Mouse (Mus musculus): ENCODE data around the gene Rnf144a.

Rnf144a gene

DNA sequence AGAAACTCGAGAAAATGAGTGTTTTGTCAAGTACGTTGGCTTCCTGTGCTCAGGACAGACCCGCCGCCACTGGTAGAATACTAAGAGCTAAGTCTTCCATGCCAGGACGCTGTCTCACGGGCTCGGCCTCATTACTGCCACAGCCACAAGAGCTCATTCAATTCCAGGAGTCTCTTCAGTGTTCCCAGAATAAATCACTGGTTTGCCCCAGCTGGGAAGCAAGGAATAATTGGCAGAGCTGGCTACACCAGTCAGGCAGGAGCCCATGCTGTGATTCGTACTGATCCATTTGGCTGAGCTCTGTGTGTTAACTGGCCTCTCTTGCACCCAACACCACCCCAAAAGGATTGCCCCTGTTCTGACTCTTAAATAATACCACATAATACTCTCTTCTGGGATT, 45.0 kb downstream of the Rnf144a start:
- no peak for DNase-seq (ENCODE audit: low spot score)

DNA sequence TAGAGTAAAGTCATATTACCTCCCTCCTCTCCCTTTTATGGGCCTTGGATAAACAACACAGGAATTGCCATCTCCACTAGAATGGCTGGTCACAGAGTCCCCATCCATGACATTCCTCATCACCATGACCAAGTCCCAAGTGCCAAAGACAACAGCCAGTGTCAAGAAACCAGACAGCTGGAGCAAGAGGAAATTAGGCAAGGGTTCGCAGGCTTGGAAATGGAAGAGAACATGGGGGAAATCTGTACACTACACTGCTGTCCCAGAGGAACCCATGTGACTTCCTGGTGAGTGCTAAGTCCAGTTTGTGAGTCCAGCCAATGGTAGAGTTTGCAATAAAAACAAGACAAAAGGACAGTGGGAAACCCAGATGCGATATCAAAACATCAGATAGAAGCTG, 47.7 kb downstream of the Rnf144a start:
- no peak for DNase-seq (ENCODE audit: low spot score)

DNA sequence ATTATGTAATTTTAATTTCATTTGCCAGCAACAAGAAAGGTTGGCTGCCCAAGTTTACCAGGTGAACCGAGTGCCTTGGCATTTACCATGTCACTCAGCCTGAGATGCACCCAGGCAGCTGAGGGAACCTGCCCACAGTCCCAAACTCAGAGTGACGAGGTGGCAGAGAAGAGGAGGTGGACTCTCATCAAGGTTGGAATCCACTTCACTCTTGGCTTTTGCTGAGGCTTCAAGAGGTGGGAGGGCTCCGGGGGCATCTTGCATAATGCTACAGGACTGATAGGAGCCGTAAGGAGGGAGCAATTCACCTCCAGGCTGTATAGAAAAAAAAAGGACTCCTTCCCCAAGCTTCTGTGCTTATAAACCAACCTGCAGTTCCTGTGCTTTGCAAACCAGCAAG, 48.7 kb downstream of the Rnf144a start:
- DNase-seq (ENCODE audit: low spot score): no peak

DNA sequence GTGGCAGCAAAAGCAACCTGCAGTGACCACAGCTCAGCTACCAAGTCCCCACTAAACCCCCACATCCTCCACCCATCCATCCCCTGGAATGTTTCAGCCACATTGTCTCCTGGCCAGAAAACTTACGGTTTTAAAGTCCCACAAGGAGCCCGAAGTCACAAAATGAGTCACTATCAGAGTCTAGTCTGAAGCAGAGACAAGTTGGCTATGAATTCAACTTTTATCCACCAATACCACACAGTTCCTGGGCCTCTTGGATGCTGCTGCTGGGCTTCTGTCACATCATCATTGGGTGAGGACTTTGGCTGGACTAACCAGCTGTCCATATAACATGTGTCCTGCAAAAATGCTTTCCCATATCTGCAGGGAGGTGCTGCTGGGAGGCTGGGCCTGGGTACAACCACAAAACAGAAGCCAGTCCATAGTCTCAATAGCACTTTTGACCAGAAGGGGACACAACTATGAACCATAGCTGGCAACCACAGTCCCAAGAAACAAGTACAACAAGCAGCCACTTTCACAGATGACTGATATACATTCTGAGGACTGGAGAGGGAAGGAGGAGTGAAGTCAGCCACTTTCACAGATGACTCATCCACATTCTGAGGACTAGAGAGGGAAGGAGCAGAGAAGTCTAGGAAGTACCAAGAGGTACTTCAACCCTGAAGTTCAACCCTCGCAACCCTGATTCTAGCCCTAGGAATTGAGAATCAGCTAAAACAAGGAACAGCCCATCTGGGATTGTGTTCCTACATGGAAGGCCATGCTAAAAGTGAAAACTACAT, 49.3 kb downstream of the Rnf144a start:
- no peak for DNase-seq (ENCODE audit: low spot score)

DNA sequence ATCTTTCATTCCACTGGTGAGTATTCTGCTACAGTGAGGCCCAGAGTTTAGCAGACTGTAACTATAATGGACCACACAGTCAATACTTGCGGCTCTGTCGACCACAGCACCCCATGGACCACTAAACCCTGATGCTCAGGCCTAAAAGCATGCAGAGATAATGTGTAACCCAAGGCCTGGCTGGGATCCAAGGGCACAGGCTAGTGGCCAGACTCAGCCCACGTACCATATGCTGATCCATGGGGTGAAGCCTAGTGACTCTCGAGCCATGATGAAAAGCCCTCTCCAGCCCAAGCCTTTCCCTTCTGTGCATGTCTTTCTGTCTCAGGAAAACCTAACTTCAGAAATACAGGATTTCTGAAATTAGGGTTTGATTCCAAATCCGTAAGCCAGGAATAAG, 50.2 kb downstream of the Rnf144a start:
- DNase-seq (ENCODE audit: low spot score): no peak

DNA sequence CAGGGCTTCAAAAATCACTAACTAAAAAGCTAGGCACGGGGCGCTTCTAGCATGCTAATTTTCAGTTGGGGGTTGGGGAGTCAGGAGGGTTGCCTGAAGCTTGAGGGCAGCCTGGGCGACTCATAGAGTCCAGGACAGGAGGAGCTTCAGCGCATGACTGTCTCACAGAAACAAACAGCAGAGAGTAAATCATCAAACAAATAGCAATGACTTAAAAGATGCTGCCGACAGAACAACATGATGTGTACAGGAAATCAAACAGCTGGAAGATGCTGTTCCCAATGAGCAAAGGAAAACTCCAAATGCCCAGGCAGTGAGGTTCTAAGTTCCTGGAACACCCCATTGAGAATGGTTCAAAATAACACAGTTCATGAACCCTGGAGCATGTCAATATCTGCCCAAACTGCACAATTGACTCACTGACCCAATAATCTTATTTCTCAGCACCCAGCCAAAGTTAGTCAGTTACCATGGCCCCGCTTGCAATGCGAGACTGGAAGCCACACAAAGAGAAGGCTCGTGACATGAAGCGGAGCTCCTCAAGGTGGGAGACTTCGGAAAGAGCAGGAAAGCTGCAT, 54.0 kb downstream of the Rnf144a start:
- DNase-seq (ENCODE audit: low spot score): no peak

DNA sequence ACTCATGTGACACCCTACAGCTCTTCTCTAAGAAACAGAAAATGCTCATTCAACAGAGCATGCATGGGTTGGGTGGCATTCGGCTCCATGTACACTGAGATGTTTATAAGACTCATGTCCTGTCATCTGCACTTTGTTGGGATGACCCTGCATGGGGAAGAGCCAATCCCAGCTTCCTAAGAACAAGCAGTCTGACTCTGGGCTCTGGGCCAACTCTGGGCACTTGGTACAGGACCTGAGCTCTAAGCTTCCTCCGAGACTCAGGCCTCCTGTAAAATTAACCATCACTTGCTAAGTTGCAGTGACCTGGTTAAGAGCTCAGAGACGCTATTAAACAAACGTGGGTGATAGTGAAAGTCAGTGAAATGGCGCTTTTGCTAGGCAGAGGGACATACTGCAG, 55.2 kb downstream of the Rnf144a start:
- no peak for DNase-seq (ENCODE audit: low spot score)

DNA sequence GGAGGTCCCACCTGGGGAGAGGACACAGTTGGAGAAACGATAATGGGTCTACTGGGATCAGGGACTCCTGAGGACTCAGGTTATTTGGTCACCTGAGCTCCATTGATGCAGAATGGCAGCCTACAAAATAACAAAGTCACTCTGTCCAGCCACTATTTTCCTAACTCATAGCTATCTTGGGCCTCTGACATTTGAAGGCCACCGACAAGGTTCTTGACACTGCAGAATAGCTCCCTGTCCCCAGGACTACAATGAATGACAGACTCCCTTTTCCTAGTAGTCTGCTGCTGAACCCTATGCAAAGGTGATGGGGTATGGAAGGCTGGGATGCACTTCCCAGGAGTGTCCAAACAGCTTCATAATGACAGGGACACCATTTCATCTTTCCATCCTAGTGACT, 55.8 kb downstream of the Rnf144a start:
- no peak for DNase-seq (ENCODE audit: low spot score)

DNA sequence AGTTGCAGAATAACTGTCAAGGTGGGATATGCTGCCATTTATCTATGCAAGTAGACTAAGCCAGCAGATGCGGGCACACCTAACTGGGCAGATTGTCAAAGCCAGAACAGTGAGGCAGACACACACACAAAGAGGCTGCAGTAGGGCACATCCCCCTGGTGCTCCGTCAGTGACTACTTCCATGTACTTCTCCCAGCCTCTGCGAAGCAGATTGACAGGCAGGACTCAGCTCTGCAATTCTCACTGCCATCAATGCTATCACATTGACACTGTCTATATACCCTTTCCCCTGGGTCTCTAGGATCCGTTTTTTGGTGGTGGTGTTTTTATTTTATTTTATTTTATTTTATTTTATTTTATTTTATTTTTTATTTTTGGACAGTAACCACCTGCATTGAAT, 57.8 kb downstream of the Rnf144a start:
- no peak for DNase-seq (ENCODE audit: low spot score)

DNA sequence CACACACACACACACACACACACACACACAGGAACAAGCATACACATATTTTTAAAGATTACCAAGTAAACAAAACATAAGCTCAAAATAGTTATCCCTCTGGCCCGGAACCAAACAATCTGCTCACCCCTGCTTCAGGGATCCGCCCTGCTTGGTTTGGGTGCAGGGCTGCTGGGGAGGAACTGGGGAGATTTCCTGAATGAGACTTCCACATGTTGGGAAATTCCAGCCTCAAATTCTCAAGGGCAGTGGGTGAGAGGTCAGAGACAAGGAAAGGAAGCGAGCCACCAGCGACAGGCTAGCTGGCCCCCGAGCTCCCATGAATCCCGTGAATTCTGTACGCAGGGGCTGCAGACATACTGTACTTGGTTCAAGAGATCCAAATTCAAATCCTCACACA, 58.9 kb downstream of the Rnf144a start:
- DNase-seq (ENCODE audit: low spot score): peak; percentile 17

DNA sequence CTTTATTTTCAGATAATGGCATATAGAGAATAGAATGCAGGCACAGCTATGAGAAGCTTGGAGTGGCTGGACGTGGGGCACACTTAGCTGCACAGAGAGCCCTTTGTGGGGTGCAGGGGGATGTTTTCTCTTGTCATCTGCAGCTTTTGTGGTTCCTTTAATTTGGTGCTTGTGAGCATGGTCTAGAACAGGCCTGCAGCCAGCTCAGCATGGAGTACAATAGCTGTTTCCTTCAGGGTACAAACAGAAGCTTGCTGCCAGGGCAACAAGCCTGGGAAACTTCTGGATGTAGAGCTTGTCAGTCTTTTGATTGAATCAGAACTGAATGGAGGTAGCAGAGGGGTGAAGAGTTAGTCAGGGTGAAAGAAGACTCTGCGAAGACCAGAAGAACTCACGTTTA, 63.7 kb downstream of the Rnf144a start:
- DNase-seq (ENCODE audit: low spot score): no peak

DNA sequence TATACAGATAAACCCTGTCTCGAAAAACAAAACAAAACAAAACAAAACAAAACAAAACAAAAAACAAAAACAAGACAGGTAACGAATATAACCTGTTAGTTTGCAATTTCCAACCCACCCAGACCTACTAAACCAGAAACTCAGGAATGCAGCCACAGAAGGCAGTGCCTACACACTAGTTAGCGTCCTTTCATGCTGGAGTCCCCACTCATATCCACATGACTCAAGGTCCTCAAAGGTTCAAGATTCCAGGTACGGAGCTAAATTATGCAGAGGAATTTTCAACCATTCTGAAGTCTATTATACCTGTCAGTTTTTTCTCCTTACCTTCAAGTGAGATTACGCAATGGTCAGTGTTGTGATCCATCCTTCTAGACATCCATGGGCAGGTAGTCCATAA, 70.6 kb downstream of the Rnf144a start:
- DNase-seq (ENCODE audit: low spot score): no peak

DNA sequence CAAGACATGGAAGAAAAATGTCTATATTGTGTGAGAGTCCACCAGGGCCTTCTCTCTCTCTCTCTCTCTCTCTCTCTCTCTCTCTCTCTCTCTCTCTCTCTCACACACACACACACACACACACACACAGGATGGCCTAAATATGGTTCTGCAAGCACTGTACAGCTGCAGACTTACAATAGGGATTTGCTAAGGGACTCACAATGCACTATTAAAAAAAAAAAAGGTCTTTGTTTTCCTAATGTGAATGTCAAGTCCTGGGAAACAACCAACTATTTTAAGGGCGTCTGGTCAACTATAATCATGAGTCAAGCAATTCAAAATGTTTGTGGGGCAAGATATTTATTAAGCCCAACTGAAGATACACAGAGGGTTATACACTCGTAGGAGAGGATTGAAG, 71.9 kb downstream of the Rnf144a start:
- no peak for DNase-seq (ENCODE audit: low spot score)

DNA sequence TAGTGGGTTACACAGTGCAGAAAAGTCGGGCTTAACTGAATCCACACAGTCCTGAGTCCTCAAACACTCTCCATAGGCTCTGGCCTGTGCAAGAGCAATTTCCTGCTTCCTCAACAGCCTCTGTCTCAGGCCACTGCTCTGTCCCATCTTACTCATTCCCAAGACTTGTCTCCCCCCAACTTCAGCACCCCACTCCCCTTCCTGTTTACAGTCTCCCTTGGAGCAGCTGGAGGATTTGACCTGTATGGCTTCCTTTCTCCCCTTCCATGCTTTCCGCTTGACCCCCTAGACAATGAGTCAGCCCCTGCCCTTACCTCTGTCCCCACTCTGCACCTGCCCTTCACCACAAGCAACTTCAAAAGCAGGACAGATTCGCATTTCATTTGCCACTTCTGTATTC, 72.4 kb downstream of the Rnf144a start:
- DNase-seq (ENCODE audit: low spot score): no peak

DNA sequence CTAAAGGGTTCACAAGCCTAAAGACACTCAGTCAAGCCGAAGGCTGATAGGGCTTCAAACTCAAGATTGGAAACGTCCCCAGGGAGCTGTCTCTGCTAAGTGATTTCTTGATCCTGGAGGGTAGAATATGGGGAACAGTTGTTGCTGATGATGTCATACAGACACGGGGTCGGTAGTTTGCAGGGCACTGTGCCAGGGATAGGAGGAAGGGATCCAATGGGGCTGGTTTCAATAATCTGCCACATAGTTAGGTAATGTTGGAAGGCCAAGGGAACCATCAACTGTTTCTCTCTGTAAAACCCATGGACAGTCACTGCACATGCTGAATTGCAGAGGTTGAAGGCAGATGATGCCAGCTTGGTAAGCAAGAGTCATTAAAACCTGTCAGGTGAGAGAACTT, 73.0 kb downstream of the Rnf144a start:
- DNase-seq (ENCODE audit: low spot score): no peak

DNA sequence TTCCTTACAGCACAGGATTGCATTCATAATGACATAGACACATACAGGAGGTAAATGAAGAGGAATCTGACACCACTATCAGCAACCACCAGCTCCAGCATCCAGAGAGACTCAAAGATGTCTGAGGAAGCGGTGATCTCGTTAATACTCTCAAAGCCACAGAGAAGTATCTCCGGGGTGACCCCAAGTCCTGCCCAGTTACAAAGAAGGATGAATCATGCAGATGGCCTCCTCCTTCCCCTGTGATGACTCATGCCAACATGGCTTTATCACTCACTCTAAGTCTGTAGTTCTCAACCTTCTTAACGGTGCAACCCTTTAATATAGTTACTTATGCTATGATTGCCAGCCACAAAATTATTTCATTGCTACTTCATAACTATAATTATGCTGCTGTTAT, 74.4 kb downstream of the Rnf144a start:
- no peak for DNase-seq (ENCODE audit: low spot score)

DNA sequence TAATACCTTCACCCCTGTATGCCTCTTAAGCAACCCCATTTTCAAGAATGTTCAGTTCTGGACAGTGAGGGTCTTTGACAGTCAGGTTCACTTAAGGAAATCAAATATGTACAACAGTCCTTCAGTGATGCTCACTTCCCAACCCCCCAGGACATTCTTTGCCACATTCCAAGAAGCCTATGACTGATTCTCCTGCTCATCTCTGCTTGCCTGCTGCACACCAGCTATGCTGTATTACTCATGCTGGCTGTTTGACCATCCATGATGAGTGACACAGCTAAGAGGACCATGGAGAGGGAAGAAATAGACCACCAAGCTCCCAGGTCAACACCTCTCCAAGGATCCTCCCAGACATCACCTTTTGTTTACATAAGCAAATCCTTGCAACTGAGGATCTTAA, 75.2 kb downstream of the Rnf144a start:
- no peak for DNase-seq (ENCODE audit: low spot score)

DNA sequence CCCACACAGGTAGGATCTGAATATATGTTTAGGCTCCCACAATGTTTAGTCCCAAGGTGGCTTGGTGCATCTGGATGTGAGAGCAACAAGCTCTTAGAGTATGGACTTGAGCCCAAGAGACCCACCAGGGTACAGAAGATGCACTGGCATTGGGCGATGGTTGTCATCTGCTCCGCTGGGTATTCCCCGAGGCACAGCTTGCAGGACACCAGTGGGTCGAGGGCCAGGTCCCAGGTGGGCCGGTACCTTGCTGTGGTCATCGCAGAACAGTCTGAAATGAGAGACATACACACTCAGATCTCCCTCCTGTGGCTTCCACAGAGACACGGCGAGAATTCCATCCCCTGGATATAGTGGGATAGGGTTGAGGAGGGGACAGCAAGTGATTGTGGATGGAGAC, 75.9 kb downstream of the Rnf144a start:
- no peak for DNase-seq (ENCODE audit: low spot score)

DNA sequence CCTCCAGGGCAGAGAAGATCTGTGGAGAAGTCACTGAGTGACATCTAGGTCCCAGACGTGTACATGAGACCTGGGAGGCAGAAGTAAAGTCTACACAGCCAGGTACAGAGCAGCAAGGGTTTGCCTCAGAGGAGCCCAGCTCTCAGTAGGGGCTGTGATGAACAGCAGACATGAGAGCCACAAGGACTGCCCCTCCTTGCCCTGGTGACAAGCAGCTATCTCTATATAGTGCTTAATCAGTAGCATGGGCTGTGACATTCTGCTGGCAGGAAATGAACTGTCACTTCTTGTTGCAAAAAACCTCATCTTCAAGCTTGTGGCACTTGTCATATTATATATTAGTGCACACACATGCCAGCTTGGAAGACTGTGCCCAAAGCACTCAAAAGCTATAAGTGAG, 81.4 kb downstream of the Rnf144a start:
- DNase-seq (ENCODE audit: low spot score): no peak

DNA sequence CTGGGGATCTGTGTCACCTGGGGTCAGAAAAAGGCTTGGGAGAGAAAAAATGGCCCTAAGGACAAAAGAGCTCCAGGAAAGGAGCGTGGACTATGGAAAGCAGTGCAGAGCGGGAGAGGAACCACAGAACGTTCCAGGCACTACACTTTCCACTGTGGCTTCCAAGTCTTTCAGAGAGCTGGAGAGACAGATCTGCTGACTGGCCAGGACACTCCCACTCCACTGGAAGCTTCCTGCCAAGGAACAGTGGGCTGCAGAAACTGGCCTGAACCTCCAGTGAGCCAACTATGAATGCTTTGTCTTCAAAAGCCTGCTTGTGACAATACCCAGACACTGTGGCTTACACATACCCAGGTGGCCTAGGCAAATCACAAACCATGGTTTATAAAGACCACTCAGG, 84.0 kb downstream of the Rnf144a start:
- peak; percentile 41 for DNase-seq (ENCODE audit: low spot score)

DNA sequence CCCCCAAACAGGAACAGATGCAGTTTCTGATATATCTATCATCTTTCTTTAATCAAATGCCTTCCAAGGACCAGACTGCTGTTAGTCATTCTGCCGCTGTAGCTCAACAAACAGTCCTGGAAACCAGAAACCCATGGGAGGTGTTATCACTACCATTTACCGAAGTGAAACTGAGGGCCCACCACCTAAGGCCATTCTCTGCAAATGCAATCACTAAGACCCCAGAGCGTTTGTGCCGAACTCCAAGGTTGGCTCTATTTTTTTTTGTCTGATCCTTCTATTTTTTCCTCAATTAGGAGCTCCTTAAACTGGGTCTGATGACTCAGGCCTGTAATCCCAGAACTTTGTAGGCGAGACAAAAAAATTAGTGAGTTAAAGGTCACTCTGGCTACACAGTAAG, 85.3 kb downstream of the Rnf144a start:
- no peak for DNase-seq (ENCODE audit: low spot score)

DNA sequence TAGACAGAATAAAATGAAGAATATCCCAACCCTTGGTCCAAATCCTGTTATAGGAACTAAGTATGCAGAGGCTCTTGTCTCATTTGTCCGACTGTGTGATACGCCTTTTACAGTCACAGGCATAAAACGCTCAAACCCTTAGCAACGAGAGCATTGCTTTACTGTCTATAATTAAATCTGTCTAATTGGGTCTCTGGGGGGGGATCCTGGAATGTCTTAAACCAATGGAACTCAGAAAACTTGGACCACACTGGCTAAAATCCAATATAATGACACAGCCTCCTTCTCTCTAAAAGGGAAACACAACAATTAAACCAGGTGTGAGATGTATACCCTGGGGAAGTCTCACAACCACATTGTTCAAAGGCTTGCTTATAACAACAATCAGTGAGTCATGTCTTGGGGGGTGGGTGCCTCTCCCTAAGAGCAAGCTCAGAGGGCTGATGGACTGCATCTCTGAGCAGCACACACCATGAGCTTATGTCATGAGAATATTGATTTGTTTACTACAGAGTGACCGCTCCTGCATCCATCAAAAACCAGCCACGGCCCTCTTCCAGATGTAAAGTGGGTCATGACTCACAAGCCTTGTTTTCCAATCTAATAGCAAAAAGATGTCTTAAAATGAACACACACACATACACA, 85.9 kb downstream of the Rnf144a start:
- no peak for DNase-seq (ENCODE audit: low spot score)

DNA sequence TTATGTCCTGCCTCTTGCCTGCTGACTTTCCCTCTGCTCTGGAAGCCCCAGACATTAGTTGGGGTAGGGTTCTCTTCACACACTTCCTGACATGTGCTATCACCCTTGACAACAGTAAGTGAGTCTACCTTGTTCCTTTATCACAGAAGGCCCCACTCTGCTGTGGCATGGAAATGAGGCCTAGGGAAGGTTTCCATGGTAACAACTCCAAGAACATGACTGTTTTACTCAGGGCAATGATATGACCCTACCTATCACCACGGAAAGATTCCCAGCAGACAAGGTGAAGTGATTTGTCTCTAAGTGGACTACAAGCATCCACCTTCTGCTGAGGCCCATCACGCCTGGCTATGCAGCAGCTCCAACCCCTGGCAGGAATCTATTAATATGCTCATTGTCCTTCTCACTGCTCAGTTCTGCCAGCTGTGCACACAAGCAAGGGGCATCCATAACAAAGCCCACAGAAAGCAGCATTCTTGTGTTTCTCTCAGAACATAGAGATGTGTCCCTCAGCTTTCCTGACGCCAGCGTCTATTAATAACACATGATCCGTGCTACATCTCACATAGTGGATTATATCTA, 91.2 kb downstream of the Rnf144a start:
- no peak for DNase-seq (ENCODE audit: low spot score)
